Mouse (Mus musculus) embryonic facial prominence, embryonic 11.5 days (tissue): ENCODE data around the gene Ccdc12. TPM values are rescaled to one million over a fixed set of nuclear protein-coding genes. Genes with fewer than 3 reads are reported as not detected.

Experiments used
- ATAC-seq: fragments of 200-750 bp; cut with Nextera tagmentation; replicated peaks from 2 replicates; pipeline ENCODE4 v1.8.0; 2017; ENCODE audit warnings: low read depth; ENCODE audit not compliant: insufficient number of reproducible peaks, low FRiP score, low TSS enrichment
- DNase-seq: peaks from one replicate; pipeline ENCODE4 v3.0.0-alpha.2; 2015; ENCODE audit warnings: low spot score
- H3K27ac ChIP-seq: fragments of 300-500 bp; sonication (generic); replicated peaks from 2 replicates; pipeline ENCODE4 v1.5.1; 2014; ENCODE audit warnings: mild to moderate bottlenecking, low read depth, low read length, control low read depth
- H3K27me3 ChIP-seq: fragments of 300-500 bp; sonication (generic); 2 replicates; pipeline ENCODE4 v1.6.1; 2014; ENCODE audit warnings: mild to moderate bottlenecking, low read length, moderate library complexity, mixed read lengths; ENCODE audit not compliant: control insufficient read depth, insufficient read depth
- H3K36me3 ChIP-seq: fragments of 300-500 bp; sonication (generic); replicated peaks from 2 replicates; pipeline ENCODE4 v1.6.1; 2014; ENCODE audit warnings: low read depth, mild to moderate bottlenecking, low read length, moderate library complexity, mixed read lengths; ENCODE audit not compliant: control insufficient read depth, insufficient read depth
- H3K4me1 ChIP-seq: fragments of 300-500 bp; sonication (generic); 2 replicates; pipeline ENCODE4 v1.6.1; 2014; ENCODE audit warnings: low read length, mixed read lengths; ENCODE audit not compliant: control insufficient read depth, insufficient read depth
- H3K4me2 ChIP-seq: fragments of 300-500 bp; sonication (generic); 2 replicates; pipeline ENCODE4 v1.6.1; 2014; ENCODE audit warnings: low read depth, mild to moderate bottlenecking, control low read depth, low read length, moderate library complexity
- H3K4me3 ChIP-seq: fragments of 300-500 bp; sonication (generic); 2 replicates; pipeline ENCODE4 v1.5.1; 2014; ENCODE audit warnings: low read depth, low read length, control low read depth
- H3K9ac ChIP-seq: fragments of 300-500 bp; sonication (generic); replicated peaks from 2 replicates; pipeline ENCODE4 v1.6.1; 2014; ENCODE audit warnings: mild to moderate bottlenecking, control low read depth, low read length
- H3K9me3 ChIP-seq: fragments of 300-500 bp; sonication (generic); replicated peaks from 2 replicates; pipeline ENCODE4 v1.6.1; 2016; ENCODE audit warnings: mild to moderate bottlenecking, low read length, inconsistent platforms, mixed read lengths; ENCODE audit not compliant: control insufficient read depth
- WGBS: fragments of 180-500 bp; shearing (Covaris S2); extraction: QIAGEN DNeasy Blood & Tissue Kit; methylation state at CpG from one replicate; pipeline ENCODE4 v1.1.7; 2014; 5-methylcytosine and 5-hydroxymethylcytosine counted together
- polyA plus RNA-seq: library from polyadenylated mRNA; unstranded; fragments of >200 nt; fragmentation: Nextera tagmentation; extraction: Ambion mirVana; gene quantifications from 2 replicates; pipeline ENCODE4 v1.2.1, GENCODE M21; 2014

Gene Ccdc12
- polyA plus RNA-seq, 1 experiment from 2014 or later, result 118 TPM

GRCm38 (mm10) chr9:110635225-110635624, 21.1 kb upstream of the Ccdc12 start:
- WGBS, result 4% methylated on average over 18 of the region's 19 CpGs
- Histone ChIP-seq H3K27me3 (peaks cover 6% of the 10 kb centered on the region), H3K4me1 (peaks cover 5% of the 10 kb centered on the region; the same call in 1 of the 2 replicates), H3K36me3 (no peaks in the 10 kb centered on the region), H3K4me2 (no peak overlapping the region), H3K4me3 (no peak overlapping the region), H3K9ac (no peak overlapping the region), H3K9me3 (no peaks in the 10 kb centered on the region), H3K27ac (no peak overlapping the region)
- peak; percentile 88 for DNase-seq
- no peak for ATAC-seq

- DNase-seq (no peak), ATAC-seq (no peak)
- 83% methylated on average over 10 of the region's 10 CpGs for WGBS
- H3K4me3 ChIP-seq, result no peak overlapping the region
- no peak overlapping the region for H3K4me2 ChIP-seq
- H3K36me3 ChIP-seq, result no peaks in the 10 kb centered on the region
- no peak overlapping the region for H3K27ac ChIP-seq
- H3K9ac ChIP-seq, result no peak overlapping the region
- H3K27me3 ChIP-seq, result no peaks in the 10 kb centered on the region
- peaks cover 5% of the 10 kb centered on the region; the same call in 1 of the 2 replicates for H3K4me1 ChIP-seq
- H3K9me3 ChIP-seq, result no peaks in the 10 kb centered on the region
These were observed 17.7 kb upstream of the Ccdc12 start for GRCm38 (mm10) chr9:110638611-110639021.

DNA sequence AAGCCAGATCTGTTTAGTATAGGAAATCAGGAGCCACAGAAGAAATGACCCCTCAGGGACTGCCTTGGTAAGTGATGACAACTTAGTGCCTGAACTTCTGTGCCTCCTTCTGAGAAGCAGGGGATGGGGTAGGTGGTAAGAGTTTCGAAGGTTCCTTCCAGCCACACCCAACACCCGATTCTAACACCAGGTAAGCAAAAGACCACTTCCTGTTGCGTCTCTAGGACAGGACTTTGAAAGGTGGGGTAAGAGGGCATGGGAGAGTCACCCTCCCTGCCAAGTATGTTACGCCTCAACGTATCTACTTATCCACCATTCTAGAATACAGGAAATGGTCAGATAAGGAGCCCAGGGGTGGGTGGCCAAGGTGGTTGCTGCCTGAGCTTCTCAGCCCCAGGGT, 15.3 kb upstream of the Ccdc12 start:
- Histone ChIP-seq H3K27ac (no peak overlapping the region), H3K4me3 (no peak overlapping the region), H3K27me3 (no peaks in the 10 kb centered on the region), H3K36me3 (no peaks in the 10 kb centered on the region), H3K4me1 (no peaks in the 10 kb centered on the region), H3K9me3 (no peaks in the 10 kb centered on the region), H3K9ac (no peak overlapping the region), H3K4me2 (no peak overlapping the region)
- DNase-seq, result no peak
- ATAC-seq, result no peak
- 77% methylated on average over 5 of the region's 5 CpGs for WGBS

DNA sequence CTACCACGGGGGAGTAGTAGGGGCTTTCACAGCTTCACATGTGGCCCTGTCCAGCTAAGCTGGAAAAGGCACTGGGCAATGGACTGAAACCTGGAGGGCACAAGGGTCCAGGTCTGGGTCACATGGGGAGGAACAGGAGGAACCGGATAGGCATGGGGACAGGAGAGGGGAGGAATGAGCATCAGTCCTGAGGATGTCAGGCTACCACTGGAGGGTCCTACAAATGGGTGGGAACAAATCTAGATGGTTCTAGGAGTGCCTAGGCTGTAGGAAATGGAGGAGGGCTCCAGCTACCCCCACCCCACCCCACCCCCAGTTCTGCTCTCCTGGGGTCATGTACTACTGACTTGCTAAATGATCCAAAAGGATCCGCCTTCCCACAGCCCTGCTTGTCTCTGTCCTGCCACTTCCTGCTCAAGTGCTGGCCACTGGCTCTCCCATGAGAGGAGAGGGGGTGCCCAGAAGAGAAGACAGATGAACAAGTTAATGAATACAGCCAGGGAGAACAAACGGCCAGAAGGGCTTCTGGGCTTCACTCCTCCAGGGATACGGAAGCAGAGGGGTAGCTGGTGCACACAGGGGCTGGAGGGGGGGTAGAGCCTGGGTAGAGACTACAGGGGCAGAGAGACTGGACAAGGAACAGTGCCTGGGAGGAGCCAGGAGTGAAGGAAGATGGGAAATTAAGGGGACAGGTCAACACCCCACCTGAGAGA, 13.3 kb upstream of the Ccdc12 start:
- no peaks in the 10 kb centered on the region for H3K27me3 ChIP-seq
- ATAC-seq, result no peak
- no peak overlapping the region for H3K27ac ChIP-seq
- no peak for DNase-seq
- no peak overlapping the region for H3K9ac ChIP-seq
- WGBS, result 43% methylated on average over 5 of the region's 5 CpGs
- no peaks in the 10 kb centered on the region for H3K9me3 ChIP-seq
- no peak overlapping the region for H3K4me2 ChIP-seq
- no peak overlapping the region for H3K4me3 ChIP-seq
- no peaks in the 10 kb centered on the region for H3K36me3 ChIP-seq
- no peaks in the 10 kb centered on the region for H3K4me1 ChIP-seq

DNA sequence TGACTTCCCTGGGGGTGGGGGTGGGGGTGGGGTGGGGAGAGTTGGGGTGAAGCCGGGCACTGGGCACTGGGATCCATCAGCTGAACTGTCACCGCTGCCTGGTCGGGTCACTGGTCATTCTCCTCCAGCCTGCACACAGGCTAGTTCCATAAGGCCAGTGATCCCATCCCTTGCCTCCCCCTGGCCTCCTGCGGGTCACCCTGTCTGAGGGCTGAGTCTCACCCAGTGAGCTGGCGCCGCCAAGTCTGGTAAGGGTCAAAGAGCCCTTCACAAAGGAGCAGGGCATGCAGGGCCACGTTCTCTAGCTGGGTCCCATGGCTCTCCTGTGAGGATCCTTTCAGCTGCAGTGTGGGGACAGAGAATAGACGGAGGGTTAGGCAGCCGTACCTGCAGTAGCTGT, 12.5 kb upstream of the Ccdc12 start:
- DNase-seq (no peak), ATAC-seq (no peak)
- no peak overlapping the region for H3K4me3 ChIP-seq
- no peaks in the 10 kb centered on the region for H3K4me1 ChIP-seq
- H3K4me2 ChIP-seq, result no peak overlapping the region
- no peaks in the 10 kb centered on the region for H3K9me3 ChIP-seq
- no peak overlapping the region for H3K27ac ChIP-seq
- H3K27me3 ChIP-seq, result no peaks in the 10 kb centered on the region
- H3K9ac ChIP-seq, result no peak overlapping the region
- 55% methylated on average over 9 of the region's 9 CpGs for WGBS
- H3K36me3 ChIP-seq, result no peaks in the 10 kb centered on the region

DNA sequence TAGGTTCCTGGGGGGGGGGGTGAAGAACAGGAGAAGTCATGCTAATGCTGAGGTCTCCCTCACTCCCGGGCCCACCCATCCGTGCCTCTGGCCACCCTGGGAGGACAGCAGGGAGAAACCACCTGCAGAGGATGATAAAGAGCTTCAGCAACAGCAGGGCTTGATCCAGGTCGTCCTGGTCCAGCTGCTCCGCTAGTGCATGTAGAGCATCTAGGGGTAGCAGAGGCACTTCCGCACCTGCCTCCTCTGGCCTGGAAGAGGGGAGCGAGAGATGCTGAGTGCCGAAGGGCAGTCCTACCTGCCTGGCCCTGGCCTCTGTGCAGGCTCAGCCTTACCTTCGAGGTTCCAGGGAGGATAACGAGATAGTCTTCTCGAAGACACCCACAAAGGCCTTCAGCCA, 12.0 kb upstream of the Ccdc12 start:
- Histone ChIP-seq H3K9ac (no peak overlapping the region), H3K4me2 (no peak overlapping the region), H3K27ac (no peak overlapping the region), H3K4me1 (no peaks in the 10 kb centered on the region), H3K36me3 (no peaks in the 10 kb centered on the region), H3K4me3 (no peak overlapping the region), H3K9me3 (no peaks in the 10 kb centered on the region), H3K27me3 (no peaks in the 10 kb centered on the region)
- DNase-seq, result no peak
- ATAC-seq, result no peak
- 84% methylated on average over 10 of the region's 10 CpGs for WGBS

- DNase-seq (no peak), ATAC-seq (no peak)
- Histone ChIP-seq H3K4me3 (no peak overlapping the region), H3K9ac (no peak overlapping the region), H3K4me2 (no peak overlapping the region), H3K36me3 (no peaks in the 10 kb centered on the region), H3K27ac (no peak overlapping the region), H3K27me3 (no peaks in the 10 kb centered on the region), H3K9me3 (no peaks in the 10 kb centered on the region), H3K4me1 (no peaks in the 10 kb centered on the region)
- 70% methylated on average over 9 of the region's 9 CpGs for WGBS
These were observed 11.1 kb upstream of the Ccdc12 start for GRCm38 (mm10) chr9:110645219-110645618.

DNA sequence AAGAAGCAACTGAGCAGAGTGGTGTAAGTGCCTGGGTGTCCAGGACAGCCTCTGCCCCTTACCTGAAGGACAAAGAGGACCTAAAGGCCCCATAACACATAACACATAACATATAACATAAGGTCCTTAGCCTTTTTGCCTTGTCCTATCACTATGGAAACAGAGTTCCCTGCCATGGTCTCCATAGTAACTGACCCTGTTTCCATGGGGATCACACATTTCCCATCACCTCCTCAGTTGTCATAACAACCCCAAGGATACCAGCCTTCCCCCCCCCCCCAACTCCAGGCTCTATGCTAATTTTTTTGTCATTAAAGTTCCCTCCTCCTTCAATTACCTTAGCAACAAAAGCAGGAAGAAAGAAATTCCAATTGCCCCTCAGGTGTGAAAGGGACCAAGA, 6.5 kb upstream of the Ccdc12 start:
- Histone ChIP-seq H3K27me3 (peaks cover 16% of the 10 kb centered on the region), H3K36me3 (no peaks in the 10 kb centered on the region), H3K4me2 (no peak overlapping the region), H3K4me3 (no peak overlapping the region), H3K9ac (no peak overlapping the region), H3K27ac (no peak overlapping the region), H3K9me3 (no peaks in the 10 kb centered on the region), H3K4me1 (no peaks in the 10 kb centered on the region; the same call in 1 of the 2 replicates)
- no peak for ATAC-seq
- DNase-seq, result no peak
